Mouse (Mus musculus): ENCODE data around the gene Usp17la.
"Not testable (repeated sequence)": the region's sequence is repeated elsewhere in the genome, so short reads cannot be mapped to it uniquely, and the experiment has no call there.

The Usp17la gene

GRCm38 (mm10) chr7:104856709-104857108, at the start of gene Usp17la:
Usp17la (plus strand) TSS chr7:104857009.
- in situ Hi-C loops (cut with MboI, MseI): not testable (repeated sequence)

GRCm38 (mm10) chr7:104810335-104810734, 46.5 kb upstream of the Usp17la start:
- in situ Hi-C loops (cut with MboI, MseI): not testable (repeated sequence)

- in situ Hi-C loops (cut with MboI, MseI): no loop called here
Observed at GRCm38 (mm10) chr7:104842503-104842902, 14.3 kb upstream of the Usp17la start, which contains the start of gene Usp17lb. Usp17lb (minus strand) TSS chr7:104842603.

GRCm38 (mm10) chr7:104843731-104844287, 13.0 kb upstream of the Usp17la start:
- in situ Hi-C loops (cut with MboI, MseI): no loop called here

- in situ Hi-C loops (cut with MboI, MseI): not testable (repeated sequence)
Observed at GRCm38 (mm10) chr7:104851546-104851945, 5.3 kb upstream of the Usp17la start.

- in situ Hi-C loops (cut with MboI, MseI): no loop called here
Observed at GRCm38 (mm10) chr7:104855248-104855750, 1.5 kb upstream of the Usp17la start.

- in situ Hi-C loops (cut with MboI, MseI): no loop called here
Observed at GRCm38 (mm10) chr7:104857683-104858082, 874 bp downstream of the Usp17la start.

- in situ Hi-C loops (cut with MboI, MseI): no loop called here
Observed at GRCm38 (mm10) chr7:104861381-104861780, 4.6 kb downstream of the Usp17la start.

- in situ Hi-C loops (cut with MboI, MseI): no loop called here
Observed at GRCm38 (mm10) chr7:104877731-104878130, 20.9 kb downstream of the Usp17la start, which contains the start of gene Olfr665. Olfr665 (plus strand) TSS chr7:104878031.

- in situ Hi-C loops (cut with MboI, MseI): no loop called here
Observed at GRCm38 (mm10) chr7:104895852-104896251, 39.0 kb downstream of the Usp17la start, which contains the start of gene Olfr666. Olfr666 (minus strand) TSS chr7:104895952.
